Mouse (Mus musculus) megakaryocyte progenitor cell, adult 5-6 weeks (primary cell): ENCODE data around the gene Atxn7l1. TPM values are rescaled to one million over a fixed set of nuclear protein-coding genes. Genes with fewer than 3 reads are reported as not detected.

Source experiments
- ATAC-seq: replicated peaks from 2 replicates; pipeline ENCODE4 v1.8.0; 2016; ENCODE audit warnings: mild to moderate bottlenecking, moderate TSS enrichment, inconsistent platforms; ENCODE audit not compliant: poor library complexity
- total RNA-seq, 2 experiments: library from RNA; stranded (forward) in 1 of 2; stranded (reverse) in 1 of 2; fragments of 157-497, 149-512 nt in 1 of 2; fragments of 200-1000 nt in 1 of 2; gene quantifications; 2 replicates each; pipeline versions ENCODE4 v1.2.3 to v1.2.4; 2015 to 2017

Gene Atxn7l1
- total RNA-seq, 2 experiments from 2014 or later, result 33.1 to 96.1 TPM

- ATAC-seq, result no peak
These were observed 74.7 kb downstream of the Atxn7l1 start for GRCm38 (mm10) chr12:33222187-33222586.

GRCm38 (mm10) chr12:33225117-33225541, 77.6 kb downstream of the Atxn7l1 start:
- ATAC-seq, result no peak

GRCm38 (mm10) chr12:33225978-33226377, 78.5 kb downstream of the Atxn7l1 start:
- ATAC-seq, result no peak

GRCm38 (mm10) chr12:33226596-33226995, 79.1 kb downstream of the Atxn7l1 start:
- no peak for ATAC-seq

GRCm38 (mm10) chr12:33235314-33235713, 87.8 kb downstream of the Atxn7l1 start:
- no peak for ATAC-seq

GRCm38 (mm10) chr12:33235771-33236323, 88.4 kb downstream of the Atxn7l1 start:
- no peak for ATAC-seq

- ATAC-seq, result no peak
These were observed 89.0 kb downstream of the Atxn7l1 start for GRCm38 (mm10) chr12:33236344-33237049.

GRCm38 (mm10) chr12:33237108-33237507, 89.6 kb downstream of the Atxn7l1 start:
- no peak for ATAC-seq

GRCm38 (mm10) chr12:33242679-33243078, 95.2 kb downstream of the Atxn7l1 start:
- ATAC-seq, result no peak

- no peak for ATAC-seq
These were observed 96.8 kb downstream of the Atxn7l1 start for GRCm38 (mm10) chr12:33244132-33244875.

GRCm38 (mm10) chr12:33245455-33245854, 98.0 kb downstream of the Atxn7l1 start:
- 0 out of 2 replicates have a peak, but pooled peaks have one; percentile 20 for ATAC-seq

GRCm38 (mm10) chr12:33246878-33247277, 99.4 kb downstream of the Atxn7l1 start:
- ATAC-seq, result no peak

GRCm38 (mm10) chr12:33250197-33250596, 102.7 kb downstream of the Atxn7l1 start:
- no peak for ATAC-seq

GRCm38 (mm10) chr12:33251399-33251798, 103.9 kb downstream of the Atxn7l1 start:
- ATAC-seq, result no peak

GRCm38 (mm10) chr12:33252621-33253020, 105.1 kb downstream of the Atxn7l1 start:
- ATAC-seq, result no peak

GRCm38 (mm10) chr12:33253206-33253605, 105.7 kb downstream of the Atxn7l1 start:
- no peak for ATAC-seq

- no peak for ATAC-seq
These were observed 107.8 kb downstream of the Atxn7l1 start for GRCm38 (mm10) chr12:33255256-33255655.

- no peak for ATAC-seq
These were observed 108.9 kb downstream of the Atxn7l1 start for GRCm38 (mm10) chr12:33256426-33256825.

- no peak for ATAC-seq
These were observed 111.6 kb downstream of the Atxn7l1 start for GRCm38 (mm10) chr12:33258995-33259529.

- ATAC-seq, result no peak
These were observed 113.1 kb downstream of the Atxn7l1 start for GRCm38 (mm10) chr12:33260575-33260974.

GRCm38 (mm10) chr12:33265877-33266276, 118.4 kb downstream of the Atxn7l1 start:
- ATAC-seq, result no peak

- no peak for ATAC-seq
These were observed 120.5 kb downstream of the Atxn7l1 start for GRCm38 (mm10) chr12:33267965-33268364.
